Mouse (Mus musculus): ENCODE measurements around the gene Scyl1. TPM values are rescaled to one million over a fixed set of nuclear protein-coding genes. Genes with fewer than 3 reads are reported as not detected.

Gene Scyl1
- total and polyA plus RNA-seq, 3 experiments, result 36.0 to 64.1 TPM; not detected in 1

- TF ChIP-seq SIN3A (IDR thresholded peaks at IDR 0.05; ENCODE audit: low read length), result no peak
- TF ChIP-seq USF1 (IDR thresholded peaks at IDR 0.05; ENCODE audit: low read depth, low read length), result no peak
- no peak for TF ChIP-seq MXI1 (IDR thresholded peaks at IDR 0.05; ENCODE audit: low read depth, low read length)
- no peak for TF ChIP-seq ETS1 (IDR thresholded peaks at IDR 0.05; ENCODE audit: low read depth, low read length)
- no peak for TF ChIP-seq MAX (IDR thresholded peaks at IDR 0.05; ENCODE audit: low read length)
- TF ChIP-seq ZNF384 (IDR thresholded peaks at IDR 0.05; ENCODE audit: low read depth, low read length), result no peak
- no peak for TF ChIP-seq JUND (IDR thresholded peaks at IDR 0.05; ENCODE audit: low read depth, low read length)
- no peak for TF ChIP-seq MYC (IDR thresholded peaks at IDR 0.05; ENCODE audit: low read depth, low read length)
- no peak for TF ChIP-seq NELFE (IDR thresholded peaks at IDR 0.05; ENCODE audit: low read depth, low read length)
- TF ChIP-seq MAZ (IDR thresholded peaks at IDR 0.05; ENCODE audit: low read depth, low read length), result no peak
- no peak for TF ChIP-seq E2F4 (IDR thresholded peaks at IDR 0.05; ENCODE audit: borderline replicate concordance, low read depth, low read length)
- TF ChIP-seq MEF2A (IDR thresholded peaks at IDR 0.05; ENCODE audit: extremely low read depth, insufficient replicate concordance, low read depth, low read length, poor library complexity, severe bottlenecking), result no peak
- no peak for TF ChIP-seq CHD2 (IDR thresholded peaks at IDR 0.05; ENCODE audit: low read length)
- no peak for TF ChIP-seq POLR2A (IDR thresholded peaks at IDR 0.05; ENCODE audit: control insufficient read depth in 1 of 2, insufficient read depth in 1 of 2, low read depth in 1 of 2, low read length in 2 of 2, poor library complexity in 1 of 2)
- TF ChIP-seq MYB (IDR thresholded peaks at IDR 0.05; ENCODE audit: low read depth, low read length), result no peak
- TF ChIP-seq ZKSCAN1 (IDR thresholded peaks at IDR 0.05; ENCODE audit: low read depth, low read length), result no peak
- no peak for TF ChIP-seq ZMIZ1 (IDR thresholded peaks at IDR 0.05; ENCODE audit: low read depth, low read length)
- TF ChIP-seq TCF12 (IDR thresholded peaks at IDR 0.05; ENCODE audit: low read depth, low read length), result no peak
- Histone ChIP-seq H3K79me2 (ENCODE audit: control insufficient read depth, insufficient read depth, low read length, poor library complexity) (no peaks in the 10 kb centered on the region), H3K9me3 (replicated peaks; ENCODE audit: insufficient read depth, low read length) (no peaks in the 10 kb centered on the region), H3K4me3 (ENCODE audit: control insufficient read depth in 1 of 2, insufficient read depth in 1 of 2, low read depth in 2 of 2, low read length in 2 of 2) (no peak overlapping the region), H3K27me3 (ENCODE audit: control insufficient read depth in 1 of 2, insufficient read depth in 2 of 2, low read length in 2 of 2) (peaks cover 0 to 2% of the 10 kb centered on the region in 2 experiments; a peak in 1 of 4 replicates), H3K27ac (ENCODE audit: control insufficient read depth, low read depth, low read length) (no peak overlapping the region), H3K36me3 (ENCODE audit: control insufficient read depth in 1 of 2, insufficient read depth in 2 of 2, low read length in 2 of 2) (no peaks in the 10 kb centered on the region), H3K4me1 (ENCODE audit: control insufficient read depth in 1 of 2, insufficient read depth in 2 of 2, low read length in 2 of 2) (peaks cover 0 to 4% of the 10 kb centered on the region in 2 experiments; a peak in 2 of 4 replicates), H3K9ac (ENCODE audit: control insufficient read depth, low read depth, low read length, poor library complexity, severe bottlenecking) (no peak overlapping the region)
- DNase-seq (ENCODE audit: low read depth, low spot score), result no peak
These were observed 25.2 kb downstream of the Scyl1 start for GRCm38 (mm10) chr19:5745756-5746710.

GRCm38 (mm10) chr19:5743576-5743975 is 27.6 kb downstream of the Scyl1 start:
- Histone ChIP-seq H3K27ac (ENCODE audit: control insufficient read depth, low read depth, low read length) (no peak overlapping the region), H3K9me3 (replicated peaks; ENCODE audit: insufficient read depth, low read length) (no peaks in the 10 kb centered on the region), H3K9ac (ENCODE audit: control insufficient read depth, low read depth, low read length, poor library complexity, severe bottlenecking) (no peak overlapping the region), H3K79me2 (ENCODE audit: control insufficient read depth, insufficient read depth, low read length, poor library complexity) (no peaks in the 10 kb centered on the region), H3K4me3 (ENCODE audit: control insufficient read depth in 1 of 2, insufficient read depth in 1 of 2, low read depth in 2 of 2, low read length in 2 of 2) (no peak overlapping the region), H3K27me3 (ENCODE audit: control insufficient read depth in 1 of 2, insufficient read depth in 2 of 2, low read length in 2 of 2) (peaks cover 0 to 2% of the 10 kb centered on the region in 2 experiments; a peak in 1 of 4 replicates), H3K36me3 (ENCODE audit: control insufficient read depth in 1 of 2, insufficient read depth in 2 of 2, low read length in 2 of 2) (no peaks in the 10 kb centered on the region), H3K4me1 (ENCODE audit: control insufficient read depth in 1 of 2, insufficient read depth in 2 of 2, low read length in 2 of 2) (peaks cover 0 to 4% of the 10 kb centered on the region in 2 experiments; a peak in 2 of 4 replicates)
- no peak for DNase-seq (ENCODE audit: low read depth, low spot score)
- TF ChIP-seq BHLHE40 (IDR thresholded peaks at IDR 0.05; ENCODE audit: borderline replicate concordance, low read depth, low read length) (no peak), E2F4 (IDR thresholded peaks at IDR 0.05; ENCODE audit: borderline replicate concordance, low read depth, low read length) (no peak), ZNF384 (IDR thresholded peaks at IDR 0.05; ENCODE audit: low read depth, low read length) (no peak), MYC (IDR thresholded peaks at IDR 0.05; ENCODE audit: low read depth, low read length) (no peak), ZKSCAN1 (IDR thresholded peaks at IDR 0.05; ENCODE audit: low read depth, low read length) (no peak), ZC3H11A (IDR thresholded peaks at IDR 0.05; ENCODE audit: low read depth, low read length) (no peak), MXI1 (IDR thresholded peaks at IDR 0.05; ENCODE audit: low read depth, low read length) (no peak), POLR2AphosphoS2 (IDR thresholded peaks at IDR 0.05; ENCODE audit: low read length) (no peak), HCFC1 (IDR thresholded peaks at IDR 0.05; ENCODE audit: low read depth, low read length) (no peak), SMC3 (IDR thresholded peaks at IDR 0.05; ENCODE audit: low read depth, low read length) (no peak), MEF2A (IDR thresholded peaks at IDR 0.05; ENCODE audit: extremely low read depth, insufficient replicate concordance, low read depth, low read length, poor library complexity, severe bottlenecking) (no peak), NELFE (IDR thresholded peaks at IDR 0.05; ENCODE audit: low read depth, low read length) (no peak)
